Mouse (Mus musculus): ENCODE data around the gene Vmn1r192. TPM values are rescaled to one million over a fixed set of nuclear protein-coding genes. Genes with fewer than 3 reads are reported as not detected.
"Not testable (repeated sequence)": the region's sequence is repeated elsewhere in the genome, so short reads cannot be mapped to it uniquely, and the experiment has no call there.

Vmn1r192 gene
- polyA plus RNA-seq (2014; fragmentation: Nextera tagmentation; extraction: Ambion mirVana), result not detected in 2 replicates

GRCm38 (mm10) chr13:22191041-22191440 lies at the start of gene Vmn1r192:
Gene Vmn1r192 (minus strand): TSS chr13:22191141.
- no peaks in the 10 kb centered on the region for H3K9me3 ChIP-seq (ENCODE audit: low read depth, low read length)
- no peak for TF ChIP-seq CTCF (IDR thresholded peaks at IDR 0.05; ENCODE audit: low read depth)
- no peaks in the 10 kb centered on the region for H3K27me3 ChIP-seq (ENCODE audit: insufficient read depth, low read length)
- ATAC-seq (ENCODE audit: insufficient read depth) (no peak), DNase-seq (no peak)
- no peak within 1 kb of the TSS for H3K9ac ChIP-seq
- no peaks in the 10 kb centered on the region for H3K4me1 ChIP-seq (ENCODE audit: insufficient read depth)
- H3K4me2 ChIP-seq, result no peak within 1 kb of the TSS
- H3K4me3 ChIP-seq (ENCODE audit: low read depth, low read length), result no peak within 1 kb of the TSS
- no peaks in the 10 kb centered on the region for H3K36me3 ChIP-seq (ENCODE audit: insufficient read depth)
- H3K27ac ChIP-seq (ENCODE audit: low read depth), result no peak within 1 kb of the TSS

DNA sequence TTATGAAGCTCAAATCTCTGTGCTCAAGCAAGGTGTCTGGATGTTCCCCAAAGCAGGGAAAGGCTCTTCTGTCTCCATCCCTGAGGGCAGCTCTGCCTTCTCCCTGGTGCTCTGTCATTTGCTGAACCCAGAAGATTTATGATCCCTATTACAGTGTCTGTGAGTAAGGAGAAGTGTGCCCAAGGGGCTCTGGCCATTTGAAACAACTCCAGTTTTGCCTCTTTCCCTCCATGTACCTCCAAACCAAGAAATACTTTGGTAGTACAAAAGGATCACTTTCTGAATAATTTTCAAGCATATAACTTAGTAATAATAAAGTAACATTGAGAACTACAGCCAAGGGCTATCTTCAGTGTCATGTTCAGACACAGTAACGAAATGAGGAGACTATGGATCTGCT lies 32.1 kb upstream of the Vmn1r192 start, which contains the start of gene Vmn1r193:
TSS of gene Vmn1r193 (minus strand) at position 101 of the 400 bp plus-strand sequence.
- not testable (repeated sequence) for H3K9ac ChIP-seq; H3K4me2 ChIP-seq; H3K27ac ChIP-seq (ENCODE audit: low read depth); ATAC-seq (ENCODE audit: insufficient read depth); H3K4me3 ChIP-seq (ENCODE audit: low read depth, low read length); H3K27me3 ChIP-seq (ENCODE audit: insufficient read depth, low read length); H3K9me3 ChIP-seq (ENCODE audit: low read depth, low read length); DNase-seq; H3K36me3 ChIP-seq (ENCODE audit: insufficient read depth); H3K4me1 ChIP-seq (ENCODE audit: insufficient read depth)
- 70% methylated on average over 1 of the region's 1 CpGs for WGBS

DNA sequence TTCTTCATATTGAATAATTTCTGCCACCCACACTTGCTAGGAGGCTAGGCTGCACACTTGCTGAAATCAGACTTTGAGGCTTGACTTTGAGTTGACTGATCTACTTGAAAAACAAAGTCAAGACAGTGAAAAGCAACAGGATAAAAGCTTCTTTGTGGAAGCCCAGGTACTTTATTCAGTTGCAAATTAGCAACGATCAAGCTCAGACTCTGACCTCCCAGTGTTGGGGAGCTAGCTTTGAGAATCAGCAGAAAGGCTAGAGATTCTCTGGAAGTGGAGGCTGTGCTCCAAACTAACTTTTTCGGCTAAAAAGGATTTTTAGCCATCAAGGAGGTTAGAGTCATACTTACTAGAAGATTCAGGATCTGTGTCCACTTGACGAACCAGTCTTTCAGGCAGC lies 1.8 kb upstream of the Vmn1r192 start:
- H3K4me1 ChIP-seq (ENCODE audit: insufficient read depth); H3K4me2 ChIP-seq; H3K36me3 ChIP-seq (ENCODE audit: insufficient read depth); H3K9me3 ChIP-seq (ENCODE audit: low read depth, low read length); H3K9ac ChIP-seq; H3K4me3 ChIP-seq (ENCODE audit: low read depth, low read length); ATAC-seq (ENCODE audit: insufficient read depth); H3K27ac ChIP-seq (ENCODE audit: low read depth); H3K27me3 ChIP-seq (ENCODE audit: insufficient read depth, low read length); DNase-seq: not testable (repeated sequence)
- WGBS, result 67% methylated on average over 3 of the region's 3 CpGs

DNA sequence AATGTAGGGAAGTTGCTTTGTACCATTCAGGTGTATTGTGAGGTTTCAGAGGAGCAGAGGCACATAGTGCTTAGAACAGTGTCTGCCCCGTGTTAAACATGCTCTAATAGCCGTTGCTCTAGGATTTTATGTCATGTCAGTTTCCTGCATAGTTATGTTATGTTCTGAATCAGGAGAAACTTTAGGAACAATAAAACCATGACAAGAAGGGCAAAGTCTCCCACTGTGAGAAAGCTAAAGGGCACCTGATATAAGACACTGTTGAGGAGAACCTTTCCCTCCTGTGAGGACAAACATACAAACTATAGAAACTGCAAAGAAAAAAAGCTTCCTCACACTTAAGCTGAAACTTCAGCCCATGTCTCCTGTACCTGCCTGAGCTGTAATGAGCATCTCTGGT lies 556 bp downstream of the Vmn1r192 start:
- DNase-seq (no peak), ATAC-seq (ENCODE audit: insufficient read depth) (no peak)
- Histone ChIP-seq H3K27me3 (ENCODE audit: insufficient read depth, low read length) (no peaks in the 10 kb centered on the region), H3K4me2 (no peak overlapping the region), H3K9me3 (ENCODE audit: low read depth, low read length) (no peaks in the 10 kb centered on the region), H3K27ac (ENCODE audit: low read depth) (no peak overlapping the region), H3K9ac (no peak overlapping the region), H3K4me1 (ENCODE audit: insufficient read depth) (no peaks in the 10 kb centered on the region), H3K36me3 (ENCODE audit: insufficient read depth) (no peaks in the 10 kb centered on the region), H3K4me3 (ENCODE audit: low read depth, low read length) (no peak overlapping the region)
- TF ChIP-seq CTCF (IDR thresholded peaks at IDR 0.05; ENCODE audit: low read depth), result no peak
- WGBS, result 72% methylated on average over 2 of the region's 2 CpGs

GRCm38 (mm10) chr13:22189313-22189712 lies 1.6 kb downstream of the Vmn1r192 start:
- no peaks in the 10 kb centered on the region for H3K36me3 ChIP-seq (ENCODE audit: insufficient read depth)
- no peak overlapping the region for H3K4me3 ChIP-seq (ENCODE audit: low read depth, low read length)
- WGBS, result 27% methylated on average over 2 of the region's 2 CpGs
- no peaks in the 10 kb centered on the region for H3K9me3 ChIP-seq (ENCODE audit: low read depth, low read length)
- no peak for TF ChIP-seq CTCF (IDR thresholded peaks at IDR 0.05; ENCODE audit: low read depth)
- DNase-seq, result peak; percentile 15
- no peak overlapping the region for H3K4me2 ChIP-seq
- H3K27ac ChIP-seq (ENCODE audit: low read depth), result no peak overlapping the region
- no peak overlapping the region for H3K9ac ChIP-seq
- H3K4me1 ChIP-seq (ENCODE audit: insufficient read depth), result no peaks in the 10 kb centered on the region
- no peaks in the 10 kb centered on the region for H3K27me3 ChIP-seq (ENCODE audit: insufficient read depth, low read length)
- ATAC-seq (ENCODE audit: insufficient read depth), result no peak

GRCm38 (mm10) chr13:22183869-22184268 lies 7.1 kb downstream of the Vmn1r192 start, which contains the start of gene Vmn1r191:
Gene Vmn1r191 (minus strand): TSS chr13:22183969.
- TF ChIP-seq CTCF (IDR thresholded peaks at IDR 0.05; ENCODE audit: low read depth), result no peak
- Histone ChIP-seq H3K27me3 (ENCODE audit: insufficient read depth, low read length) (no peaks in the 10 kb centered on the region), H3K9ac (no peak within 1 kb of the TSS), H3K9me3 (ENCODE audit: low read depth, low read length) (no peaks in the 10 kb centered on the region), H3K4me3 (ENCODE audit: low read depth, low read length) (no peak within 1 kb of the TSS), H3K27ac (ENCODE audit: low read depth) (no peak within 1 kb of the TSS), H3K4me2 (no peak within 1 kb of the TSS), H3K4me1 (ENCODE audit: insufficient read depth) (no peaks in the 10 kb centered on the region), H3K36me3 (ENCODE audit: insufficient read depth) (no peaks in the 10 kb centered on the region)
- WGBS, result 50% methylated on average over 1 of the region's 1 CpGs
- DNase-seq, result no peak
- ATAC-seq (ENCODE audit: insufficient read depth), result no peak

DNA sequence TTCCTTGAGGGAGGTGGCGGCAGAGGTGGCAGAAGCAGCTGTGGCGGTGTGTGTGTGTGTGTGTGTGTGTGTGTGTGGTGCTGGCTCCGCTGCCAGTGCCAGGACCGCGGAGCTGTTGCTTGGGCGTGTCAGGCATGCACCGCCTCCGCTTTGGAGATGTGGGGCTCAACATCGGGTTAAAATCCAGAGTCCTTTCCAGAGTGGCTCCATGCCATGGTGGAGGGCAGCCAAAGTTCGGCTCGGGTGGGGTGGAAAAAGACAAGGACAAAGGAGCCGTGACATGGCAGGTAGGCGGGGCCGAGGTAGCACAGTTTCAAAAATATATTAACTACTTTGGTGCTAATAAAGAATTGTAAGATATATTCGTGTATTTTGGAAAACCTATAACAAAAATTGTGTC lies 22.5 kb downstream of the Vmn1r192 start:
- H3K27me3 ChIP-seq (ENCODE audit: insufficient read depth, low read length), result no peaks in the 10 kb centered on the region
- H3K9ac ChIP-seq, result no peak overlapping the region
- peaks cover 4% of the 10 kb centered on the region; the same call in 1 of the 2 replicates for H3K9me3 ChIP-seq (ENCODE audit: low read depth, low read length)
- no peak for DNase-seq
- no peak for ATAC-seq (ENCODE audit: insufficient read depth)
- WGBS, result 91% methylated on average over 15 of the region's 15 CpGs
- no peaks in the 10 kb centered on the region for H3K4me1 ChIP-seq (ENCODE audit: insufficient read depth)
- no peak overlapping the region for H3K4me2 ChIP-seq
- no peak overlapping the region for H3K27ac ChIP-seq (ENCODE audit: low read depth)
- no peak for TF ChIP-seq CTCF (IDR thresholded peaks at IDR 0.05; ENCODE audit: low read depth)
- no peaks in the 10 kb centered on the region for H3K36me3 ChIP-seq (ENCODE audit: insufficient read depth)
- no peak overlapping the region for H3K4me3 ChIP-seq (ENCODE audit: low read depth, low read length)

GRCm38 (mm10) chr13:22136495-22137293 lies 54.2 kb downstream of the Vmn1r192 start:
- H3K4me3 ChIP-seq (ENCODE audit: low read depth, low read length); H3K27me3 ChIP-seq (ENCODE audit: insufficient read depth, low read length); H3K27ac ChIP-seq (ENCODE audit: low read depth); H3K36me3 ChIP-seq (ENCODE audit: insufficient read depth); H3K4me1 ChIP-seq (ENCODE audit: insufficient read depth); H3K4me2 ChIP-seq; DNase-seq; ATAC-seq (ENCODE audit: insufficient read depth); H3K9ac ChIP-seq; H3K9me3 ChIP-seq (ENCODE audit: low read depth, low read length): not testable (repeated sequence)
- WGBS, result 51% methylated on average over 5 of the region's 5 CpGs
